Mouse (Mus musculus) neural tube, embryonic 13.5 days (tissue): Measurements from ENCODE around the gene S100a16. TPM values are rescaled to one million over a fixed set of nuclear protein-coding genes. Genes with fewer than 3 reads are reported as not detected.

Experiments used
- ATAC-seq: fragments of 200-750 bp; cut with Nextera tagmentation; 2 replicates; pipeline ENCODE4 v1.8.0; 2017; ENCODE audit warnings: low read depth, mild to moderate bottlenecking, moderate TSS enrichment, moderate library complexity
- H3K27ac ChIP-seq: fragments of 300-500 bp; sonication (generic); replicated peaks from 2 replicates; pipeline ENCODE4 v1.5.1; 2015; ENCODE audit warnings: moderate library complexity, mild to moderate bottlenecking, inconsistent platforms
- H3K27me3 ChIP-seq: fragments of 300-500 bp; sonication (generic); 2 replicates; pipeline ENCODE4 v1.6.1; 2015; ENCODE audit warnings: mild to moderate bottlenecking, inconsistent platforms
- H3K36me3 ChIP-seq: fragments of 300-500 bp; sonication (generic); 2 replicates; pipeline ENCODE4 v1.6.1; 2015; ENCODE audit warnings: mild to moderate bottlenecking, inconsistent platforms
- H3K4me1 ChIP-seq: fragments of 300-500 bp; sonication (generic); replicated peaks from 2 replicates; pipeline ENCODE4 v1.6.1; 2015; ENCODE audit warnings: inconsistent platforms
- H3K4me2 ChIP-seq: fragments of 300-500 bp; sonication (generic); 2 replicates; pipeline ENCODE4 v1.6.1; 2015; ENCODE audit warnings: inconsistent platforms, mild to moderate bottlenecking, moderate library complexity
- H3K4me3 ChIP-seq: fragments of 300-500 bp; sonication (generic); 2 replicates; pipeline ENCODE4 v1.5.1; 2015; ENCODE audit warnings: mild to moderate bottlenecking, inconsistent platforms
- H3K9ac ChIP-seq: fragments of 300-500 bp; sonication (generic); 2 replicates; pipeline ENCODE4 v1.6.1; 2015; ENCODE audit warnings: moderate library complexity, mild to moderate bottlenecking, inconsistent platforms
- H3K9me3 ChIP-seq: fragments of 300-500 bp; sonication (generic); 2 replicates; pipeline ENCODE4 v1.6.1; 2016; ENCODE audit warnings: inconsistent platforms
- whole genome bisulfite sequencing: fragments of 180-500 bp; shearing (Covaris S2); methylation state at CpG from one replicate; pipeline ENCODE4 v1.1.7; 2015; 5-methylcytosine and 5-hydroxymethylcytosine counted together
- polyA plus RNA-seq: library from polyadenylated mRNA; unstranded; fragments of >200 nt; fragmentation: Nextera tagmentation; extraction: Ambion mirVana; gene quantifications from 2 replicates; pipeline ENCODE4 v1.2.1, GENCODE M21; 2015

Gene S100a16
- polyA plus RNA-seq, result 31.5 and 37.5 TPM in 2 replicates

DNA sequence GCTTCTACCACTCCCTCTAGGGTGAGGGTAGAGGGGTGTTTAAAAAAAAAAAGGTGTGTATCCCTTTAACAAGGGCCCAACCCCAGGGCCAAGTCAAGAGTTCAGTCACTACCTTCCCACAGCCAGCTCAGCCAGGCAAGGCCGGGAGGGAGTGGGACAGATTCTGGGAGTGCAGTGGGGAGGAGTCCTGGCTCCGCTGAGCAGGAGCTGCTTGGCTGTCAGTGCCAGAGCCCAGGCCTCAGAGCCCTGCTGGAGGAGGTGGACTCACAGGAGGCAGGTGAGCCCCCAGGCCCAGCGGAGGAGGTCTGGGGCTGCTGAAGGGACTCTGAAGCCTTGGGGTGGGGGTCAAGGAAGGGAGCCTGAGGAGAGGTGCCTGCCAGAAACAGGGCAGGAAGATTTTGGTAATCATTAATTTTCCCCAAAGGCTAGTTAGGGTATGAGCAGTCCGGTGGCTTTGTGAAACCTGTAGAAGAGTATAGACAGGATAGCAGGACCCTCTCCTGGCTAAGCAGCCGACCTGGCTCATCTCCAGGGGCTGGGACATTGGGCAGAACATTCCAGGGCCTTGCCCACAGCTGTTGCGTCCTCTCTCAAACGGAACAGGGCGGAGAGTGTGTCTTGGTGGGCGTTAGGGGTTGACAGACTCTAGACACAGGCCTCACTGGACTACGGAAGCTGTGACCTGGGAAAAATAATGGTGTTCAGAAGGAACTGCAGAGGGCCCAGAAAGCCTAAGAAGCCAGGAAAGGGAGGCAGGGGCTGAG, at the start of gene S100a16:
S100a16 (plus strand) TSS at position 114 of the 764 bp plus-strand sequence.
- Histone ChIP-seq H3K4me1 (no peaks in the 10 kb centered on the region; the same call in 1 of the 2 replicates), H3K9me3 (no peaks in the 10 kb centered on the region), H3K4me3 (no peak within 1 kb of the TSS), H3K27ac (no peak within 1 kb of the TSS), H3K4me2 (no peak within 1 kb of the TSS), H3K9ac (no peak within 1 kb of the TSS), H3K27me3 (no peaks in the 10 kb centered on the region), H3K36me3 (no peaks in the 10 kb centered on the region)
- WGBS, result 48% methylated on average over 10 of the region's 10 CpGs
- no peak for ATAC-seq

DNA sequence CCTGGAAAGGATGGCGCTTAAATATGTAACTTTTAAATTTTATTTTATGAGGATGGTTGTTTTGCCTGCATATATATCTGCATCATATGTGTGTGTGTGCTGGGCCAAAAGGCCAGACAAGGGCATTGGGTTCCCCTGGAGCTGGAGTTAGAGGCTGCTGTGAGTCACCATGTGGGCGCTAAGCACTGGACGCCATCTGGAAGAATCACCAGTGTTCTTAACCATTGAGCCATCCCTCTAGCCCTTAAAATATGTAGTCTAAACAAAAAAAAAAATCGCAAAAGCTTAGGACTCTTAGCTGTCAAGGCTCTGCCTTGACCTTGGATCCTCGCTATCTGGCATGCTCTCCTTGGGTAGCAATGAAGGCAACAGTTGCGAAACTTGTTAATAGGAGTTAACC, 48.5 kb upstream of the S100a16 start:
- WGBS, result 92% methylated on average over 6 of the region's 6 CpGs

DNA sequence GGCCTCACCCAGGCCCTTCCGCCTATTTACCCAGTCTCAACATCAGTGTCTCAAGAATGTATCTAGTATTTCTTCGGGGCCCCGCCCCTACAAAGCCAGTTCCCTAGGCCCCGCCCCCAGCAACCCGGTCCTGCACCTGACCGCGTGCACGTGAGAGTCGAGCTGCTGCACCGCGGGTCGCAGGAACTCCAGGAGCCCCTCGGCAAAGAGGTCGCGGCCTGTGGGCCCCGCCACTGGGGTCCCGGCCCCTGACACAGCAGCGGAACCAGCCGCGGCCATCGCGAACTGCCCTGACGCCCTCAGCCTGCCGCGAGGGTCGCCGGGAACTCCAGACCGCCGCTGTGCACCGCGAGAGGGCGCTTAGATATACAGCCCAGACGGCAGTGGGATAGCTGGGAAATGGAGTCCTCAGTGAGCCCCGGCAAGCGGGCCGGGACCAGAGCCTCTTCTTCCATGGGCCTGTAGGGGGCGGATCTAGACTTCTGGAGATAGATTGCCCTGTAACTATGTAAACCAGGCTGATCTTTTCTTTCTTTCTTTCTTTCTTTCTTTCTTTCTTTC, 46.3 kb upstream of the S100a16 start, which contains the start of gene Snapin:
Snapin (minus strand) TSS at position 338 of the 561 bp plus-strand sequence.
- no peaks in the 10 kb centered on the region for H3K27me3 ChIP-seq
- peak within 1 kb of the TSS; percentile 72 for H3K4me2 ChIP-seq
- ATAC-seq, result peak; percentile 98
- H3K9me3 ChIP-seq, result no peaks in the 10 kb centered on the region
- H3K27ac ChIP-seq, result peak within 1 kb of the TSS; percentile 61; the same call in 1 of the 2 replicates
- WGBS, result under 1% methylated on average over 37 of the region's 37 CpGs
- H3K4me3 ChIP-seq, result peak within 1 kb of the TSS; percentile 62
- H3K36me3 ChIP-seq, result peaks cover 47% of the 10 kb centered on the region
- H3K4me1 ChIP-seq, result peaks cover 13% of the 10 kb centered on the region
- peak within 1 kb of the TSS; percentile 78 for H3K9ac ChIP-seq

More for the DNA sequence above, 48.5 kb upstream of the S100a16 start:
- Histone ChIP-seq H3K36me3 (peaks cover 59% of the 10 kb centered on the region), H3K9me3 (no peaks in the 10 kb centered on the region), H3K4me1 (peaks cover 13% of the 10 kb centered on the region), H3K4me2 (no peak overlapping the region), H3K27ac (no peak overlapping the region), H3K4me3 (no peak overlapping the region), H3K9ac (no peak overlapping the region), H3K27me3 (no peaks in the 10 kb centered on the region)
- no peak for ATAC-seq

- no peak for ATAC-seq
- no peak overlapping the region for H3K9ac ChIP-seq
- no peak overlapping the region for H3K27ac ChIP-seq
- peaks cover 13% of the 10 kb centered on the region for H3K4me1 ChIP-seq
- peaks cover 47% of the 10 kb centered on the region for H3K36me3 ChIP-seq
- H3K27me3 ChIP-seq, result no peaks in the 10 kb centered on the region
- H3K4me2 ChIP-seq, result no peak overlapping the region
- H3K9me3 ChIP-seq, result no peaks in the 10 kb centered on the region
- 38% methylated on average over 2 of the region's 2 CpGs for WGBS
- H3K4me3 ChIP-seq, result no peak overlapping the region
These were observed 45.7 kb upstream of the S100a16 start for GRCm38 (mm10) chr3:90491350-90491749.

- Histone ChIP-seq H3K27ac (no peak overlapping the region), H3K4me1 (peaks cover 13% of the 10 kb centered on the region), H3K9me3 (no peaks in the 10 kb centered on the region), H3K27me3 (no peaks in the 10 kb centered on the region), H3K4me3 (no peak overlapping the region), H3K4me2 (no peak overlapping the region), H3K9ac (no peak overlapping the region), H3K36me3 (peaks cover 48% of the 10 kb centered on the region)
- WGBS, result 48% methylated on average over 4 of the region's 4 CpGs
- ATAC-seq, result no peak
These were observed 43.1 kb upstream of the S100a16 start for GRCm38 (mm10) chr3:90493831-90494540.

- Histone ChIP-seq H3K9ac (no peak overlapping the region), H3K4me2 (no peak overlapping the region), H3K9me3 (no peaks in the 10 kb centered on the region), H3K36me3 (peaks cover 59% of the 10 kb centered on the region), H3K4me3 (no peak overlapping the region), H3K27me3 (no peaks in the 10 kb centered on the region), H3K27ac (no peak overlapping the region), H3K4me1 (no peaks in the 10 kb centered on the region)
- 92% methylated on average over 7 of the region's 7 CpGs for WGBS
- ATAC-seq, result no peak
These were observed 41.1 kb upstream of the S100a16 start for GRCm38 (mm10) chr3:90495850-90496525.

DNA sequence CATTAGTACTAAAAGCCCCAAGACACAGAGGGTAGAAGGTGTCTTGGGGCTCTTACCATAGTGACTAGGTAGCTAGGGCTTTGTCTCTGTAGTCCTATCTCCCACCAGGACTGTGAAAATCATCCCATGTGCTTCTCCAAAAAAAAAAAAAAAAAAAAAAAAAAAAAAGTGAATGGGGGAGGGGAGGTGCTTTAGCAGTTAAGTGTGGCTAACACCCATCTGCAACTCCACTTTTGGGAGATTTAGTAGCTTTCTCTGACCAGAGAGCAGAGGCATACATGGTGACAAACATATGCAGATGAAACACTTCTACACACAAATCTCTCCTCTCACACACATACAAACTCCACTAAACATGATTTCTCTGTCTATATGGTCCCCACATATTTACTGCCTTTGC, 39.5 kb upstream of the S100a16 start:
- ATAC-seq, result no peak
- H3K9ac ChIP-seq, result no peak overlapping the region
- H3K27me3 ChIP-seq, result no peaks in the 10 kb centered on the region
- H3K4me3 ChIP-seq, result no peak overlapping the region
- no peaks in the 10 kb centered on the region for H3K9me3 ChIP-seq
- peaks cover 76% of the 10 kb centered on the region for H3K36me3 ChIP-seq
- H3K4me2 ChIP-seq, result no peak overlapping the region
- H3K4me1 ChIP-seq, result no peaks in the 10 kb centered on the region
- no peak overlapping the region for H3K27ac ChIP-seq

- H3K36me3 ChIP-seq, result peaks cover 88% of the 10 kb centered on the region
- no peak overlapping the region for H3K4me2 ChIP-seq
- H3K9ac ChIP-seq, result no peak overlapping the region
- H3K27ac ChIP-seq, result no peak overlapping the region
- no peak overlapping the region for H3K4me3 ChIP-seq
- H3K9me3 ChIP-seq, result no peaks in the 10 kb centered on the region
- H3K27me3 ChIP-seq, result no peaks in the 10 kb centered on the region
- H3K4me1 ChIP-seq, result peaks cover 39% of the 10 kb centered on the region
- 87% methylated on average over 4 of the region's 4 CpGs for WGBS
- no peak for ATAC-seq
These were observed 33.6 kb upstream of the S100a16 start for GRCm38 (mm10) chr3:90503444-90503843.

GRCm38 (mm10) chr3:90505216-90505615, 31.8 kb upstream of the S100a16 start:
- ATAC-seq, result no peak
- Histone ChIP-seq H3K27ac (no peak overlapping the region), H3K4me3 (no peak overlapping the region), H3K9me3 (no peaks in the 10 kb centered on the region), H3K4me2 (no peak overlapping the region), H3K36me3 (peaks cover 71% of the 10 kb centered on the region), H3K9ac (no peak overlapping the region), H3K27me3 (no peaks in the 10 kb centered on the region), H3K4me1 (peaks cover 39% of the 10 kb centered on the region)
- WGBS, result 94% methylated on average over 5 of the region's 5 CpGs

- 93% methylated on average over 3 of the region's 3 CpGs for WGBS
- H3K36me3 ChIP-seq, result peaks cover 62% of the 10 kb centered on the region
- no peak for ATAC-seq
These were observed 30.7 kb upstream of the S100a16 start for GRCm38 (mm10) chr3:90506362-90506761.

GRCm38 (mm10) chr3:90508287-90508949, 28.6 kb upstream of the S100a16 start:
- peak overlapping the region; percentile 85 for H3K4me2 ChIP-seq
- no peak for ATAC-seq
- 3% methylated on average over 20 of the region's 20 CpGs for WGBS

More at GRCm38 (mm10) chr3:90506362-90506761, 30.7 kb upstream of the S100a16 start:
- Histone ChIP-seq H3K27ac (no peak overlapping the region), H3K9me3 (no peaks in the 10 kb centered on the region), H3K4me1 (peaks cover 39% of the 10 kb centered on the region), H3K4me2 (no peak overlapping the region), H3K9ac (0 out of 2 replicates have a peak overlapping the region, but pooled peaks have one; percentile 8), H3K27me3 (0 out of 2 replicates have a peak, but pooled peaks cover 4% of the 10 kb centered on the region), H3K4me3 (no peak overlapping the region)

More at GRCm38 (mm10) chr3:90508287-90508949, 28.6 kb upstream of the S100a16 start:
- Histone ChIP-seq H3K27me3 (peaks cover 18% of the 10 kb centered on the region), H3K4me3 (peak overlapping the region; percentile 88), H3K36me3 (peaks cover 41% of the 10 kb centered on the region), H3K9me3 (no peaks in the 10 kb centered on the region), H3K4me1 (peaks cover 39% of the 10 kb centered on the region), H3K27ac (peak overlapping the region; percentile 96), H3K9ac (peak overlapping the region; percentile 99)
